Mouse (Mus musculus): ENCODE measurements around the gene Gse1. TPM values are rescaled to one million over a fixed set of nuclear protein-coding genes. Genes with fewer than 3 reads are reported as not detected.

The Gse1 gene
- polyA plus RNA-seq, 1 experiment = 14.8 TPM

- DNase-seq = no peak
- TF ChIP-seq POLR2A (IDR thresholded peaks at IDR 0.05; ENCODE audit: low read depth, low read length) = no peak
- TF ChIP-seq CTCF (conservative IDR thresholded peaks at IDR 0.05; ENCODE audit: insufficient read depth, insufficient read length, low read depth, low read length) = no peak
- H3K36me3 ChIP-seq (ENCODE audit: control insufficient read depth, insufficient read depth, low read length) = no peaks in the 10 kb centered on the region
- H3K27me3 ChIP-seq (replicated peaks; ENCODE audit: control insufficient read depth, insufficient read depth, low read length) = peaks cover 3% of the 10 kb centered on the region
- H3K4me3 ChIP-seq (ENCODE audit: insufficient read depth, low read depth, low read length) = peak overlapping the region; percentile 58; the same call in 1 of the 2 replicates
- 3% methylated on average over 22 of the region's 22 CpGs for WGBS
- H3K27ac ChIP-seq (ENCODE audit: insufficient read depth, low read depth, low read length) = no peak overlapping the region
- no peaks in the 10 kb centered on the region for H3K4me1 ChIP-seq (ENCODE audit: control insufficient read depth, insufficient read depth, low read length)
Measured at GRCm38 (mm10) chr8:120229574-120229916, 1.3 kb downstream of the Gse1 start.

- Histone ChIP-seq H3K36me3 (ENCODE audit: control insufficient read depth, insufficient read depth, low read length) (no peaks in the 10 kb centered on the region), H3K4me3 (ENCODE audit: insufficient read depth, low read depth, low read length) (peak overlapping the region; percentile 58; the same call in 1 of the 2 replicates), H3K27ac (ENCODE audit: insufficient read depth, low read depth, low read length) (no peak overlapping the region), H3K27me3 (replicated peaks; ENCODE audit: control insufficient read depth, insufficient read depth, low read length) (peaks cover 3% of the 10 kb centered on the region), H3K4me1 (ENCODE audit: control insufficient read depth, insufficient read depth, low read length) (no peaks in the 10 kb centered on the region)
- TF ChIP-seq POLR2A (IDR thresholded peaks at IDR 0.05; ENCODE audit: low read depth, low read length) (no peak), CTCF (conservative IDR thresholded peaks at IDR 0.05; ENCODE audit: insufficient read depth, insufficient read length, low read depth, low read length) (no peak)
- no peak for DNase-seq
- 38% methylated on average over 22 of the region's 22 CpGs for WGBS
Measured at GRCm38 (mm10) chr8:120230081-120230480, 1.8 kb downstream of the Gse1 start.

- DNase-seq = peak; percentile 75
- peaks cover 3% of the 10 kb centered on the region for H3K27me3 ChIP-seq (replicated peaks; ENCODE audit: control insufficient read depth, insufficient read depth, low read length)
- TF ChIP-seq POLR2A (IDR thresholded peaks at IDR 0.05; ENCODE audit: low read depth, low read length) = no peak
- no peak for TF ChIP-seq CTCF (conservative IDR thresholded peaks at IDR 0.05; ENCODE audit: insufficient read depth, insufficient read length, low read depth, low read length)
- H3K4me3 ChIP-seq (ENCODE audit: insufficient read depth, low read depth, low read length) = peak overlapping the region; percentile 58; the same call in 1 of the 2 replicates
- 52% methylated on average over 18 of the region's 18 CpGs for WGBS
- H3K36me3 ChIP-seq (ENCODE audit: control insufficient read depth, insufficient read depth, low read length) = no peaks in the 10 kb centered on the region
- H3K4me1 ChIP-seq (ENCODE audit: control insufficient read depth, insufficient read depth, low read length) = no peaks in the 10 kb centered on the region
- H3K27ac ChIP-seq (ENCODE audit: insufficient read depth, low read depth, low read length) = no peak overlapping the region
Measured at GRCm38 (mm10) chr8:120230715-120231614, 2.7 kb downstream of the Gse1 start.

DNA sequence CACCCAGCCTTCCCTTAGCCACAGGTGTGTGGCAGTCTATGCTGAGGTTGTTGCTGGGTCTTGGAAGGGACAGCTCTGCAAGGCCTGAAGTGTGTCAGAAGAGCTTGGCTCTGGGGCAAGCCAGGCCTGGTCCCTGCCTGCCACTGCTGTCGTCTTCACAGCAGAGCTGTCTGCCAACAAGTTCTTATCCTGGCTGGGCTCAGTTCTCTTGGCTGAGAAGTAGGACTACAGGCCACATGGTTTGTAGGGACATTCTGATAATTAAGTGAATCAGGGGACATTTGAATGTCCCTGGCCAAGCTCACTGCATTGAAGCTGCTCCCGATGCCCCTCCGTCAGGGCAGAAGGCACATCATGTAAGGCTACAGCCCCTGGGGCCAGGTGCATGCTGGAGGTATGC lies 3.6 kb downstream of the Gse1 start:
- no peaks in the 10 kb centered on the region for H3K4me1 ChIP-seq (ENCODE audit: control insufficient read depth, insufficient read depth, low read length)
- no peak for DNase-seq
- no peak for TF ChIP-seq POLR2A (IDR thresholded peaks at IDR 0.05; ENCODE audit: low read depth, low read length)
- no peak for TF ChIP-seq CTCF (conservative IDR thresholded peaks at IDR 0.05; ENCODE audit: insufficient read depth, insufficient read length, low read depth, low read length)
- 71% methylated on average over 3 of the region's 3 CpGs for WGBS
- H3K27ac ChIP-seq (ENCODE audit: insufficient read depth, low read depth, low read length) = no peak overlapping the region
- H3K27me3 ChIP-seq (replicated peaks; ENCODE audit: control insufficient read depth, insufficient read depth, low read length) = peaks cover 3% of the 10 kb centered on the region
- no peak overlapping the region for H3K4me3 ChIP-seq (ENCODE audit: insufficient read depth, low read depth, low read length)
- H3K36me3 ChIP-seq (ENCODE audit: control insufficient read depth, insufficient read depth, low read length) = no peaks in the 10 kb centered on the region

GRCm38 (mm10) chr8:120232398-120232797 lies 4.1 kb downstream of the Gse1 start:
- Histone ChIP-seq H3K27me3 (replicated peaks; ENCODE audit: control insufficient read depth, insufficient read depth, low read length) (peaks cover 3% of the 10 kb centered on the region), H3K27ac (ENCODE audit: insufficient read depth, low read depth, low read length) (no peak overlapping the region), H3K4me3 (ENCODE audit: insufficient read depth, low read depth, low read length) (no peak overlapping the region), H3K4me1 (ENCODE audit: control insufficient read depth, insufficient read depth, low read length) (no peaks in the 10 kb centered on the region), H3K36me3 (ENCODE audit: control insufficient read depth, insufficient read depth, low read length) (no peaks in the 10 kb centered on the region)
- no peak for DNase-seq
- 46% methylated on average over 4 of the region's 4 CpGs for WGBS
- TF ChIP-seq CTCF (conservative IDR thresholded peaks at IDR 0.05; ENCODE audit: insufficient read depth, insufficient read length, low read depth, low read length) (no peak), POLR2A (IDR thresholded peaks at IDR 0.05; ENCODE audit: low read depth, low read length) (no peak)

GRCm38 (mm10) chr8:120232913-120233312 lies 4.7 kb downstream of the Gse1 start:
- no peak for TF ChIP-seq POLR2A (IDR thresholded peaks at IDR 0.05; ENCODE audit: low read depth, low read length)
- TF ChIP-seq CTCF (conservative IDR thresholded peaks at IDR 0.05; ENCODE audit: insufficient read depth, insufficient read length, low read depth, low read length) = no peak

GRCm38 (mm10) chr8:120234457-120234856 lies 6.2 kb downstream of the Gse1 start:
- H3K36me3 ChIP-seq (ENCODE audit: control insufficient read depth, insufficient read depth, low read length) = no peaks in the 10 kb centered on the region
- H3K27me3 ChIP-seq (replicated peaks; ENCODE audit: control insufficient read depth, insufficient read depth, low read length) = no peaks in the 10 kb centered on the region; the same call in 1 of the 2 replicates
- TF ChIP-seq POLR2A (IDR thresholded peaks at IDR 0.05; ENCODE audit: low read depth, low read length) (no peak), CTCF (conservative IDR thresholded peaks at IDR 0.05; ENCODE audit: insufficient read depth, insufficient read length, low read depth, low read length) (no peak)
- no peak overlapping the region for H3K4me3 ChIP-seq (ENCODE audit: insufficient read depth, low read depth, low read length)
- no peak for DNase-seq
- H3K4me1 ChIP-seq (ENCODE audit: control insufficient read depth, insufficient read depth, low read length) = no peaks in the 10 kb centered on the region
- H3K27ac ChIP-seq (ENCODE audit: insufficient read depth, low read depth, low read length) = no peak overlapping the region
- 59% methylated on average over 12 of the region's 12 CpGs for WGBS

More at GRCm38 (mm10) chr8:120232913-120233312, 4.7 kb downstream of the Gse1 start:
- Histone ChIP-seq H3K27me3 (replicated peaks; ENCODE audit: control insufficient read depth, insufficient read depth, low read length) (peaks cover 3% of the 10 kb centered on the region), H3K4me1 (ENCODE audit: control insufficient read depth, insufficient read depth, low read length) (no peaks in the 10 kb centered on the region), H3K4me3 (ENCODE audit: insufficient read depth, low read depth, low read length) (no peak overlapping the region), H3K36me3 (ENCODE audit: control insufficient read depth, insufficient read depth, low read length) (no peaks in the 10 kb centered on the region), H3K27ac (ENCODE audit: insufficient read depth, low read depth, low read length) (no peak overlapping the region)
- DNase-seq = peak; percentile 70
- 33% methylated on average over 13 of the region's 13 CpGs for WGBS

Measured in kidney, adult 2 months (tissue).